ENCODE assay signal across 8 mouse cellular contexts in the genomic region with DNA sequence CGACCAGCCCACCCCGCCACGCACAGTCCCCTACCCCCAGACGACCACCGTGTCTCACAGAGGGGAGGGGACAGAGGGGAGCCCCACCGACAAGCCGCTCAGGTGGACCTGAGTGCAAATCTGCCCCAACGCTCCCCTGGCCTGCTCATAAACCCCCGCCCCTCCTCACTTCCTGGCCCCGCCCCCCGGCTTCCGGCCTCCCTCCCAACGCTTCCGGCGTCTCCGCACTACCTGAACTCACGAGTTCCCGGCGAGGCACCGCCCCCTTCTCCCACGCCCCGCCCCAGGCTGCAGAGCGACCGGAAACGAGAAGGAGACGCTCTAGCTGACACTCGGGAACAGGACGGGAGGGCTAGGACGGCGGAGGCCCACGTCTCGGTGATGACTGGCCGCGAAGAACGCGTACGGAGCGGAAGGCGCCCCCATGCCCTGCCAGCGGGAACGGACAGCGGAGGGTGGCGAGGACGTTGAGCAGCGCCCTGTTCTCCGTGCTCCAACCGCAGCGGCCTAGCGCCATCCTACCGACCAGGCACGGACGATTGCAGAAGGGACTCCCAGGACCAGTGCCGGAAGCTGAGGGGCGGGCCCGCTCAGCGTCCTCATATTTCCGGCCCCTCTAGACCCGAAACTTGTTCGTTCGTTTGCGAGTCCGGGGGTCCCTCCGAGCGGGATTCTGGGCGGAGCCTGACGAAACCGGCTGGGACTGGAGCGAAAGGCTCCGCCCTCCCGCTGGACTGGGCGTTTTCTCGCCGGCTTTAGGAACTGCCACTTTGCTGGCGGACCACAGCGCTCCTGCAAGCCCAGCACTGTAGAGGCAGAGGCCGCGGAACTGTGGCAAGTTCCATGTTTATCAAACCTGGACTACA. TPM values are rescaled to one million over a fixed set of nuclear protein-coding genes. Genes with fewer than 3 reads are reported as not detected.
A peak's percentile ranks its signal among the peaks of the same experiment; 100 is the strongest.
DNase-seq lines count a peak whose midpoint lies in the region; ATAC-seq lines count a peak whose summit lies in the region.

A gene (minus strand): TSS at position 554 of the 866 bp plus-strand sequence.

- peak within 1 kb of the TSS; percentile 98 for H3K27ac ChIP-seq in brown adipose tissue, adult 24 weeks (replicated peaks; ENCODE audit: low read depth, low read length)
- peak within 1 kb of the TSS; percentile 99 for H3K27ac ChIP-seq in heart, embryonic 13.5 days (replicated peaks)
- H3K27ac ChIP-seq in liver, embryonic 12.5 days = peak within 1 kb of the TSS; percentile 96
- H3K27ac ChIP-seq in stomach, embryonic 15.5 days = peak within 1 kb of the TSS; percentile 99

- peak; percentile 100 for DNase-seq in CD4-positive, CD25-positive, alpha-beta regulatory T cell, adult 2 months (ENCODE audit: low read depth, low spot score)
- peak; percentile 80 for DNase-seq in fat pad, adult 2 months (ENCODE audit: extremely low read depth, low read depth, low spot score)
- peak; percentile 100 for DNase-seq in kidney, postnatal 10 days
- peak; percentile 99 for DNase-seq in natural killer cell, adult 2 months (ENCODE audit: low spot score in 2 of 2)

- under 1% methylated on average over 76 of the region's 77 CpGs for WGBS in heart, embryonic 13.5 days
- under 1% methylated on average over 71 of the region's 77 CpGs for WGBS in liver, embryonic 12.5 days (ENCODE audit: insufficient replicate concordance)
- WGBS in stomach, embryonic 15.5 days = under 1% methylated on average over 72 of the region's 77 CpGs

- H3K27me3 ChIP-seq in heart, embryonic 13.5 days (replicated peaks) = no peaks in the 10 kb centered on the region
- H3K27me3 ChIP-seq in liver, embryonic 12.5 days (replicated peaks) = no peaks in the 10 kb centered on the region
- H3K27me3 ChIP-seq in stomach, embryonic 15.5 days (replicated peaks) = no peaks in the 10 kb centered on the region

- peaks cover 37% of the 10 kb centered on the region for H3K36me3 ChIP-seq in heart, embryonic 13.5 days
- H3K36me3 ChIP-seq in liver, embryonic 12.5 days = peaks cover 34% of the 10 kb centered on the region
- peaks cover 5% of the 10 kb centered on the region; the same call in 1 of the 2 replicates for H3K36me3 ChIP-seq in stomach, embryonic 15.5 days

- H3K4me1 ChIP-seq in brown adipose tissue, adult 24 weeks (ENCODE audit: control insufficient read depth, insufficient read depth, insufficient read length, low read length) = peaks cover 7% of the 10 kb centered on the region
- peaks cover 28% of the 10 kb centered on the region for H3K4me1 ChIP-seq in heart, embryonic 13.5 days
- H3K4me1 ChIP-seq in liver, embryonic 12.5 days = peaks cover 57% of the 10 kb centered on the region
- peaks cover 19% of the 10 kb centered on the region for H3K4me1 ChIP-seq in stomach, embryonic 15.5 days

- H3K9ac ChIP-seq in heart, embryonic 13.5 days = peak within 1 kb of the TSS; percentile 96
- peak within 1 kb of the TSS; percentile 90 for H3K9ac ChIP-seq in liver, embryonic 12.5 days
- H3K9ac ChIP-seq in stomach, embryonic 15.5 days = peak within 1 kb of the TSS; percentile 86

- peak within 1 kb of the TSS; percentile 94 for H3K4me2 ChIP-seq in heart, embryonic 13.5 days
- peak within 1 kb of the TSS; percentile 86 for H3K4me2 ChIP-seq in liver, embryonic 12.5 days
- peak within 1 kb of the TSS; percentile 87 for H3K4me2 ChIP-seq in stomach, embryonic 15.5 days

- H3K4me3 ChIP-seq in brown adipose tissue, adult 24 weeks (ENCODE audit: insufficient read depth, low read depth, low read length) = peak within 1 kb of the TSS; percentile 84
- H3K4me3 ChIP-seq in heart, embryonic 13.5 days = peak within 1 kb of the TSS; percentile 80
- peak within 1 kb of the TSS; percentile 90 for H3K4me3 ChIP-seq in liver, embryonic 12.5 days
- peak within 1 kb of the TSS; percentile 89 for H3K4me3 ChIP-seq in stomach, embryonic 15.5 days (replicated peaks)

- peak; percentile 94 for ATAC-seq in heart, embryonic 13.5 days (ENCODE audit: extremely low read depth, insufficient number of reproducible peaks, low FRiP score, low TSS enrichment)
- ATAC-seq in liver, embryonic 12.5 days = peak; percentile 95
- ATAC-seq in stomach, embryonic 15.5 days (ENCODE audit: insufficient read depth, low FRiP score, low read depth) = peak; percentile 95

- H3K9me3 ChIP-seq in heart, embryonic 13.5 days = no peaks in the 10 kb centered on the region
- no peaks in the 10 kb centered on the region for H3K9me3 ChIP-seq in liver, embryonic 12.5 days (replicated peaks)
- no peaks in the 10 kb centered on the region for H3K9me3 ChIP-seq in stomach, embryonic 15.5 days

RNA-seq across cellular contexts. Expression of the gene that starts here (rescaled TPM):
- polyA plus RNA-seq in brown adipose tissue, adult 24 weeks (2012; ENCODE audit: insufficient read depth, insufficient read length, missing spikeins) = 14.0 and 15.5 TPM in 2 replicates
- polyA plus RNA-seq in heart, embryonic 13.5 days (2015; fragmentation: Nextera tagmentation; extraction: Ambion mirVana) = 3.2 TPM in 2 replicates
- 2.1 and 2.3 TPM in 2 replicates for polyA plus RNA-seq in liver, embryonic 12.5 days (2016; fragmentation: Nextera tagmentation; extraction: Ambion mirVana)
- 5.0 and 6.7 TPM in 2 replicates for polyA plus RNA-seq in stomach, embryonic 15.5 days (2015; fragmentation: Nextera tagmentation; extraction: Ambion mirVana)

Comparison
In these comparisons a context has a peak if more than half of its experiments do, and no peak if none do; other contexts are left out.
1. Peak in every context shown above with its lines: DNase-seq, ATAC-seq, H3K4me3 ChIP-seq and H3K27ac ChIP-seq.